Mouse (Mus musculus) midbrain, postnatal 0 days (tissue): ENCODE results near the gene Shmt1. TPM values are rescaled to one million over a fixed set of nuclear protein-coding genes. Genes with fewer than 3 reads are reported as not detected.

ENCODE experiments used
- ATAC-seq: fragments of 200-750 bp; cut with Nextera tagmentation; 2 replicates; pipeline ENCODE4 v1.8.0; 2017; ENCODE audit warnings: moderate number of reproducible peaks, mild to moderate bottlenecking, moderate TSS enrichment, moderate library complexity; ENCODE audit not compliant: low FRiP score
- DNase-seq: peaks from one replicate; pipeline ENCODE4 v3.0.0-alpha.2; 2015; ENCODE audit warnings: low spot score
- H3K27ac ChIP-seq: fragments of 300-500 bp; sonication (generic); 2 replicates; pipeline ENCODE4 v1.5.1; 2014; ENCODE audit warnings: low read depth, mild to moderate bottlenecking, low read length, mixed read lengths
- H3K27me3 ChIP-seq: fragments of 300-500 bp; sonication (generic); 2 replicates; pipeline ENCODE4 v1.6.1; 2014; ENCODE audit warnings: low read length, control low read depth, mixed read lengths; ENCODE audit not compliant: insufficient read depth
- H3K36me3 ChIP-seq: fragments of 300-500 bp; sonication (generic); 2 replicates; pipeline ENCODE4 v1.6.1; 2014; ENCODE audit warnings: low read length, control low read depth, mixed read lengths; ENCODE audit not compliant: insufficient read depth
- H3K4me1 ChIP-seq: fragments of 300-500 bp; sonication (generic); 2 replicates; pipeline ENCODE4 v1.6.1; 2014; ENCODE audit warnings: mild to moderate bottlenecking, control low read depth, antibody characterized with exemption, low read length, mixed read lengths; ENCODE audit not compliant: insufficient read depth
- H3K4me2 ChIP-seq: fragments of 300-500 bp; sonication (generic); 2 replicates; pipeline ENCODE4 v1.6.1; 2014; ENCODE audit warnings: low read depth, mild to moderate bottlenecking, low read length, mixed read lengths; ENCODE audit not compliant: poor library complexity, severe bottlenecking
- H3K4me3 ChIP-seq: fragments of 300-500 bp; sonication (generic); 2 replicates; pipeline ENCODE4 v1.5.1; 2014; ENCODE audit warnings: low read depth, mild to moderate bottlenecking, low read length, moderate library complexity
- H3K9ac ChIP-seq: fragments of 300-500 bp; sonication (generic); replicated peaks from 2 replicates; pipeline ENCODE4 v1.6.1; 2014; ENCODE audit warnings: mild to moderate bottlenecking, low read length, moderate library complexity, mixed read lengths; ENCODE audit not compliant: poor library complexity, severe bottlenecking
- H3K9me3 ChIP-seq: fragments of 300-500 bp; sonication (generic); 2 replicates; pipeline ENCODE4 v1.6.1; 2016; ENCODE audit warnings: low read length, control low read depth
- CTCF ChIP-seq: IDR thresholded peaks from 2 replicates; pipeline ENCODE4 v1.5.1; 2016; ENCODE audit warnings: antibody characterized with exemption, mild to moderate bottlenecking
- WGBS: fragments of 180-500 bp; shearing (Covaris S2); extraction: QIAGEN DNeasy Blood & Tissue Kit; methylation state at CpG from one replicate; pipeline ENCODE4 v1.1.7; 2014; 5-methylcytosine and 5-hydroxymethylcytosine counted together
- polyA plus RNA-seq: library from polyadenylated mRNA; unstranded; fragments of >200 nt; fragmentation: Nextera tagmentation; extraction: Ambion mirVana; gene quantifications from 2 replicates; pipeline ENCODE4 v1.2.1, GENCODE M21; 2015
- total RNA-seq: library from RNA; depleted of rRNA; stranded (reverse); fragments of >200 nt; gene quantifications from 2 replicates; pipeline ENCODE4 v1.2.3, GENCODE M21; 2014

Shmt1 gene
- total and polyA plus RNA-seq, 2 experiments from 2014 or later: 3.7 to 6.5 TPM

DNA sequence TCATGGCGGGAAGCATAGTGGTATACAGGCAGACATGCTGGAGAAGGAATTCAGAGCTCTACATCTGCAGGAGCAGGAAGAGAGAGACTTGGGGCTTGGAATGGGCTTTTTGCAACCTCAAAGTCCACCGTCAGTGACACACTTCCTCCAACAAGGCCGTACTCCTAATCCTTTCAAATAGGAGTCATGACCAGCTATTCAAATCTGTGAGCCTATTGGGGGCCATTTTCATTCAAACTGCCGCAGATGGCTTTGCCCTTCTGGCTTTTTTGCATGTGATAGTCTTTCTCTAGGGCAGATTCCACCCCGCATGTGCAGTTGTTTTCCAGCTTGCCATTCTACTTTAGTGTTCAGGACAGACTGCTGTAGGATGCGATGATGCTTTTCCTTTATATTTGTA lies 25.4 kb upstream of the Shmt1 start:
- DNase-seq: no peak
- no peak for TF ChIP-seq CTCF
- ATAC-seq: no peak
- Histone ChIP-seq H3K4me1 (no peaks in the 10 kb centered on the region), H3K27ac (no peak overlapping the region), H3K4me3 (no peak overlapping the region), H3K36me3 (no peaks in the 10 kb centered on the region; the same call in 1 of the 2 replicates), H3K9me3 (no peaks in the 10 kb centered on the region), H3K27me3 (no peaks in the 10 kb centered on the region), H3K4me2 (no peak overlapping the region), H3K9ac (no peak overlapping the region)
- WGBS: 94% methylated on average over 6 of the region's 6 CpGs

DNA sequence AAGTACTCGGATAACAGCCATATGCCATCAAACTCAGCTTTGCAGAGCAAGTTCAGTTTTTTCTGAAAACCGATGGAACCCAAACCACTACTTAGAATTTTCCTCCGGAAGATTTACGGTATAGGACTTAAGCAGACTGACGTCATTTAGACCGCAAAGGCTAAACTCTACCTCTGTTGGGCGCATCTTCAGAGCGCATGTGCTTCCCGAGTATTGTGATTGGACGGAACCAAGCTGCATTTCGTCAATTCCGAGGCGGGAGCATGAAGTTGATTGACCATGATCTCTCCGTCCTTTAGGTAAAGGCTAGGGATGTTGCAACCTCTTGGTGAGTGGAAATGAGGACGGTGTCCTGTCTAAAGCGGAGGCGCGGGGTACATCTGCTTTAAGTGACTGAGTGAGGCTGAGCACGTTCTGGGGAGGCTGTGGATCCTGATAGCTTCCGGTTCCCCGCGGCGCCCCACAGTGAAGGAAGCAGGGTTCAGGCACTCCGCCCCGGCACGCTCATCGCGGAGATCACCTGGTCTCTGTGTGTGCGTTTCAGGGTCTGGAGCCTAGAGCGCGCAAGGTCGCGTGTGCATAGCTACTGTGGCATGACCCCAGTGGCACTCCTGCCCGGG lies 19.0 kb upstream of the Shmt1 start, which contains the start of gene Dhrs7b:
Gene Dhrs7b (plus strand): TSS at position 199 of the 620 bp plus-strand sequence.
- under 1% methylated on average over 34 of the region's 34 CpGs for WGBS
- DNase-seq (peak; percentile 97), ATAC-seq (peak; percentile 97)
- peak within 1 kb of the TSS; percentile 74 for H3K9ac ChIP-seq
- peaks cover 5% of the 10 kb centered on the region; the same call in 1 of the 2 replicates for H3K4me1 ChIP-seq
- H3K36me3 ChIP-seq: no peaks in the 10 kb centered on the region
- peak within 1 kb of the TSS; percentile 84 for H3K27ac ChIP-seq
- H3K4me2 ChIP-seq: peak within 1 kb of the TSS; percentile 77
- TF ChIP-seq CTCF: no peak; the same call in 1 of the 2 replicates
- no peaks in the 10 kb centered on the region for H3K9me3 ChIP-seq
- no peaks in the 10 kb centered on the region for H3K27me3 ChIP-seq
- peak within 1 kb of the TSS; percentile 67 for H3K4me3 ChIP-seq

DNA sequence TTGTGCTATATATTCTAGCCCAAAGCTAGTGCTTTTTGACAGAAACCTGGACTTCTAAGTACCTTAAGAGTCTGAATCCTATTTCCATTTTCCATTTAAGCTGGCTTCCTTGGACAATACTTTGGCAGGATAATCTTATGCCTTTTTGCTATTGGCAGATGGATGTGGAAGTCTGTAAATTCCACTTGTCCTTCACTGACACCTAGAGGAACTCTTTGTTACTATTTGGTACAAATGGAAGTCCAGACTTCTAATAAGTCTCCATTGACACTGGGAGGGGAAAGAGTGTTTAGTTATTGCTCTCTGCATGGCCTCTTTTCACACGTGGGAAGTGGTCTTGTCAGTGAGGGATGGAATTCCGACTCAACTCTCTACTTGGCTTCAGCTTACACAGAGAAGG lies 17.4 kb upstream of the Shmt1 start:
- H3K9me3 ChIP-seq: no peaks in the 10 kb centered on the region
- H3K9ac ChIP-seq: no peak overlapping the region
- H3K4me2 ChIP-seq: no peak overlapping the region
- 36% methylated on average over 2 of the region's 2 CpGs for WGBS
- no peak overlapping the region for H3K27ac ChIP-seq
- ATAC-seq (no peak), DNase-seq (peak; percentile 39)
- TF ChIP-seq CTCF: peak; percentile 63
- H3K27me3 ChIP-seq: no peaks in the 10 kb centered on the region
- no peaks in the 10 kb centered on the region for H3K36me3 ChIP-seq
- H3K4me3 ChIP-seq: no peak overlapping the region
- peaks cover 5% of the 10 kb centered on the region; the same call in 1 of the 2 replicates for H3K4me1 ChIP-seq

DNA sequence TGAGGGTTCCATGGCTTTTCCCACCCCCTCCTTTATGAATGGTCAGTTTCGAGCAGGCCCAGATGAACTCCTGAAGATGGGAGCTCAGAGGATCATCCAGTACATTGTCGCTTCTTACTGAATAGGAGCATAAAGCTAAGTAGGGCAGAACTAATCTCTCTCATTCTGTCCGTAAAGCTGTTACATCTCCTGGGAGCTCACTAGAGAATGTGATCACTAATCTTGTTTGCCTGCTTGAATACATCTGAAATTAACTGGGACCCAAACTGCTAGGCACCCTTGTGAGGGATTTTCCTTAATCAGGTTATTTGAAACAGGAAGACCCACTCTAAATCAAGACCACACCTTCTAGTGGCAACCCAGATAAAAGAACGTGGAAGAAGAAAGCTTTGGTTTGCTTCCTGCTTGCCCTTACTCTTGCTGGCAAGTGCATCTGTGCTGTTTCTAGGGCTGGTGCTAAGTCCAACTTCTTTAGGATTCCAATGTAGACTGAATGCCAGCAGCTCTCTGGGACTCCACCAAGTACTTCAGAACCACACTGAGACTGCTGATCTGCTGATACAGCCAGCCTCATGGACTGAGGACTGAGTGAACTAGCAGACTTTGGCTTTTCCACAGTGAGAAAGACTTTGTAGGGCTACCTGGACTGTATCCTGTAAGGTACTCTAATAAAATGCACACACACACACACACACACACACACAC lies 15.9 kb upstream of the Shmt1 start:
- 14% methylated on average over 4 of the region's 4 CpGs for WGBS
- no peak overlapping the region for H3K27ac ChIP-seq
- DNase-seq (peak; percentile 27), ATAC-seq (no peak)
- no peak overlapping the region for H3K4me3 ChIP-seq
- no peak overlapping the region for H3K4me2 ChIP-seq
- no peaks in the 10 kb centered on the region for H3K27me3 ChIP-seq
- no peak overlapping the region for H3K9ac ChIP-seq
- H3K4me1 ChIP-seq: peaks cover 5% of the 10 kb centered on the region; the same call in 1 of the 2 replicates
- H3K9me3 ChIP-seq: no peaks in the 10 kb centered on the region
- no peaks in the 10 kb centered on the region for H3K36me3 ChIP-seq
- no peak for TF ChIP-seq CTCF

DNA sequence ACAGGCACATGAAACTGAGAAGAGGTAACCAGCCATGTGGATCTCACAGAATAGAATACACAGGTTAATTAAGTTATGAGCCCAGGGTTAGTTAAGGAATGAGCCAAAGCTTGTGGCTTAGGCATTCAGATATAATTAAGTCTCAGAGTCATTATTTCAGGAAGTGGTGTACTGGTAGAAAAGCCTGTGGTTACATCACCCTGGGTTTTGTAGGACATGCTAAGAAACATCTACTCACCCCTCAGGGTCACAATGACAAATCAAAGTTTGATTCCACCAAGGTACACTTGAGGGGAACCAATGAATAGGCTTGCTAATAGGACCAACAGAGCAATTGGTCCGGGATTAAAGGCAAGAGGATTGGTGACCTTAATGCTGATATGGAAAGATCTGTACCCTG lies 15.2 kb upstream of the Shmt1 start:
- Histone ChIP-seq H3K4me3 (no peak overlapping the region), H3K9ac (no peak overlapping the region), H3K9me3 (no peaks in the 10 kb centered on the region), H3K27ac (no peak overlapping the region), H3K4me1 (peaks cover 5% of the 10 kb centered on the region; the same call in 1 of the 2 replicates), H3K36me3 (no peaks in the 10 kb centered on the region), H3K27me3 (no peaks in the 10 kb centered on the region), H3K4me2 (no peak overlapping the region)
- TF ChIP-seq CTCF: no peak
- ATAC-seq (no peak), DNase-seq (no peak)
- WGBS: 10% methylated on average over 1 of the region's 1 CpGs

DNA sequence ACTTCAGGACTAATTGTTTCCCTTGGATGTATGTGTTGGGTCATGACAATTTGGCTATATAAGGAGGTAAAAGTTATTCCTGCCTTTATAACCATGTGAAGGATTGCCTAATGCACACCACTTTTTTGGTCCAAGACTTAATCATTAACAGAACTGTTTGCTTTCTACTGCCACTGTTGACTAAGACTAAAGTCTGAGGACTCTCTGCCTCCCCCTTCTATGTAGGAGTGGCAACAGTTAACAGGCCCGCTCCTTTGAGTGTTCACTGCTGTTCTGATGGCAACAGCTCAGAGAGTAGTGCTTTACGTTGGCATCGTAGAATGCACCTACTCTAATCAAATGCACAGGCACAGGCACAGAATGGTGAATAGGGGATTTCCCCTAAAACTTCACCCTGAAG lies 13.7 kb upstream of the Shmt1 start:
- Histone ChIP-seq H3K9me3 (no peaks in the 10 kb centered on the region), H3K27me3 (no peaks in the 10 kb centered on the region), H3K4me3 (no peak overlapping the region), H3K4me1 (no peaks in the 10 kb centered on the region), H3K9ac (no peak overlapping the region), H3K36me3 (no peaks in the 10 kb centered on the region), H3K27ac (no peak overlapping the region), H3K4me2 (no peak overlapping the region)
- ATAC-seq (no peak), DNase-seq (no peak)
- 85% methylated on average over 3 of the region's 3 CpGs for WGBS
- no peak for TF ChIP-seq CTCF
